Mouse (Mus musculus) MEL-GATA-1-ER (cell line): ENCODE data around the gene Carmil2.

Experiments
- DNase-seq: peaks from one replicate; pipeline ENCODE4 v3.0.0-alpha.2; 2012; ENCODE audit warnings: low read depth; ENCODE audit errors: extremely low read depth

The Carmil2 gene

GRCm38 (mm10) chr8:105695080-105695780 lies 9.2 kb downstream of the Carmil2 start:
- DNase-seq = no peak

DNA sequence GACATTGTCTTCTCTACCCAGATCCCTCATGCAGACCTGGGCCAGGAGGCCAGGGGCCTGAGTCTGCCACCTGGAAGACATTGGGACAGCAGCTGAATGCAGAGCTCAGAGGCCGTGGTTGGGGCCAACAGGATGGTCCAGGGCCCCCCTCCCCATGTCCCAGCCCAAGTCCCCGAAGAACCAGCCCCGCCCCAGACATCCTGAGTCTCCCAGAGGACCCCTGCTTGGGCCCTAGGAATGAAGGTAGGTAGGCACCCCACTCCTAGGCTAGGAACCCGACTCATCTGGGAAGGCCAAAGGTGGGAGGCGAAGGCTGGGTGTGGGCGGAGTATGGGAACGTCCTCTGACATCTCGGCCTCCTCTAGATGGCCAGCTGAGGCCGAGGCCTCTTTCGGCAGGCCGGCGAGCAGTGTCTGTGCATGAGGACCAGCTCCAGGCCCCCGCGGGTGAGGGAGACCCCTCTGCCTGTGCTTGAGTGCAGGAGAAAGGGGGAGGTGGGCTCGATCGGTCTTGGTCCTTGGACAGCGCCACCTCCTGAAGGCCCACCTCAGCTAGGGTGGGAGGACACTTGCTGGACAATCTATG lies 11.2 kb downstream of the Carmil2 start:
- DNase-seq = no peak

DNA sequence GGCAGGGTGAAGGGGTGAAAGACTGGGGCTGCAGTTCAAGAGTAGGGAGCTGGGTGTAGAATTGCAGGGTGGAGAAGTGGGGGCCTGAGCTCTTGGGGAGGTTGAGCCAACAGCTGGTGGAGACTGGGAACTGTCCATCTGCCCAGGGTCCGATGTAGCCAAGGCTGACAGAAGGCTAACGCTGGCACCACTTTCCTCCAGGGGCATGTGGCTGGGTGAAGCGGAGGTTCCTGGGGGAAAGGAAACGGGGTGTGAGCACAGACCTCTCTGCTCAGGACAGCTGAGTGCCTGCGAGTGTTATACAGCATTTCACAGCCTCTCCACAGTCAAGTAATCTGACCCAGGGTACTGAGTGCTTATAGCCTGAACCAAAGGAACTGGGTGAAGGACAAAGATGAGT lies 12.7 kb downstream of the Carmil2 start:
- DNase-seq = no peak

DNA sequence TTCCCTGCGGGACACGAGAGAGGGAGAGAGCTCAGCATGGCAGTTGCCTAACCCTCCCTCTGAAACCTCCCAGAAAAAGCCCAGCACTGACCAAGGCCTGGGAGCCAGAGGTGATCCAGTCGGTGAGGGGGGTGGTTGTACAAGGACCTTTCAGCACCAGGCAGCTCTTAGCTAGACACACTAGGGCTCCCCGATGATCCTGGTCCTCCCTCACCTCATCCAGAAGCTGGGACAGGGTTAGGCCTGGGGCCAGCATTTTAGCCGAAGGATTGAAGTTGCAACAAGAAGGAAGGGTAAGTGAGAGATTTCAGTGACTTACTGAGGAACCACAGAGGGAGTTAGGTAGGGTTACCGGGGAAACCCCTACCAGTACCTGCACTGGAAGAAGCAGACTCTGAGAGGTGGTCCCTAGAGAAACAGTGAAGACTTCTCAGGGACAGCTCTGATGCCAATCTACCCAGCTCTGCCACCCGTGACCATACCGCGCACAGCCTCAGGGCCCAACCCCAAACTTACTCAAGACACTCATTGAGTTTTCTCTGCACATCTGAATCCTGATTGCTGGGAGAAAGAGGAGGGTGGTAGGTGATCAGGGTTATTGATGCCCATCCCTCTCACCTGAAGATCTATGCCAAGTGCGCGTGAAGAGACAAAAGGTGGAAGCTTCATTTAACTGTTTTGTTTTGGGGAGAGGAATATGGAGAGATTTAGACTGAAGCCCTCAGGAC lies 13.6 kb downstream of the Carmil2 start:
- DNase-seq = no peak

GRCm38 (mm10) chr8:105700566-105700965 lies 14.5 kb downstream of the Carmil2 start:
- peak; percentile 54 for DNase-seq

DNA sequence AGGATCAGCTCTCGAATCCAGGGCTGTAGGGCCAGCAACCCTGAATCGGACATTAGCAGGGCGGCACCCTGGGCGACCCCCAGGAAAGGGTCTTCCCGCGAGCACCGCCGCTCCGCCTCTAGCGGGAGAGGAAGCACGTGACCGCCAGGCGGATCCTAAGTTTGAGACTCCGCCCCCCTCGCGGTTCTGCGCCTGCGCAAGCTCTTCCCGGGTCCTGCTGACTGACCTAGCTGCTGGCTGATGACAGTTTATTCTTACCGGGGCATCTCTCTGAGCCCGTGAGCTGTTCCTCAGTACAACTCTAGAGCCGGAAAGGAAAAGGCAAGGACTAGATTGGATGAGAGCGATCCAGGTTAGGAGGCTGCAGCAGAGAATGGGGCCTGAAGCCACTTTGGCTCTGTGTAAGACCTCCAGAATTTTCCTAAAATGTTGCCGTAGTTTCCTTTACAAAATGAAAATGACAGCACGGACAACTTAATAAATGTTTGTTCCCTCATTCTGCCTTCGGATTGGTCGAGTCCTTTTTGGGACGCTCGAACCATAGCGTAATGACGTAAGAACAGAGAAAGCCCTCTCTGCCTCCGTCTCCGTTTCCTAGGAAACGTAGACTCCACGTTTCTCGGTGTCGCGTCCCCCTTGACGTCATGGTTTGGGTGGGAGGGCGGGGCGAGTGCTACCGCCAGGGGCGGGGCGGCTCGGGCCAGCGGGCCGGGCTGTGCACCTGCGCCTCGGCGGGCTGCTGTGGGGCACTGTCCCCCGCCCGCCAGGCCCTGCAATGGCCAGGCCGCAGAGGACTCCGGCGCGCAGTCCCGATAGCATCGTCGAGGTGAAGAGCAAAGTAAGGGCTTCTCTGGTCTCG lies 15.1 kb downstream of the Carmil2 start, which contains the start of the genes Acd and Pard6a:
Gene Acd (minus strand): TSS at position 137 of the 859 bp plus-strand sequence.
Gene Pard6a (plus strand): TSS at position 183 of the 859 bp plus-strand sequence.
- DNase-seq = peak; percentile 80

- DNase-seq = no peak
Observed at GRCm38 (mm10) chr8:105702001-105702401, 15.9 kb downstream of the Carmil2 start.

DNA sequence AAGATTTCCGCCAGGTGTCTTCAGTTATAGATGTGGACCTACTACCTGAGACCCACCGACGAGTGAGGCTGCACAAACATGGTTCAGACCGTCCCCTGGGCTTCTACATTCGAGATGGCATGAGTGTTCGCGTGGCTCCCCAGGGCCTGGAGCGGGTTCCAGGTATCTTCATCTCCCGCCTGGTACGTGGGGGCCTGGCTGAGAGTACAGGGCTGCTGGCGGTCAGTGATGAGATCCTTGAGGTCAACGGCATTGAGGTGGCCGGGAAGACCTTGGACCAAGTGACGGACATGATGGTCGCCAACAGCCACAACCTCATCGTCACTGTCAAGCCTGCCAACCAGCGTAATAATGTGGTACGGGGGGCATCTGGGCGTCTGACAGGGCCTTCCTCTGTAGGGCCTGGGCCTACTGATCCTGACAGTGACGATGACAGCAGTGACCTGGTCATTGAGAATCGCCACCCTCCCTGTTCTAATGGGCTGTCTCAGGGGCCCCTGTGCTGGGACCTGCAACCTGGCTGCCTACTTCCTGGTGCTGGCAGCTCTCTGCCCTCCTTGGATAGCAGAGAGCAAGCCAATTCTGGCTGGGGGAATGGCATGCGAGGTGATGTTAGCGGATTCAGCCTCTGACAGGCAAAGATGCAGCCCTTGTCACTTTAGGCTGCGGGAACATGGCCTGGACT lies 16.8 kb downstream of the Carmil2 start:
- DNase-seq = no peak

- no peak for DNase-seq
Observed at GRCm38 (mm10) chr8:105704146-105704812, 18.2 kb downstream of the Carmil2 start.

GRCm38 (mm10) chr8:105704955-105705354 lies 18.9 kb downstream of the Carmil2 start:
- DNase-seq = no peak

DNA sequence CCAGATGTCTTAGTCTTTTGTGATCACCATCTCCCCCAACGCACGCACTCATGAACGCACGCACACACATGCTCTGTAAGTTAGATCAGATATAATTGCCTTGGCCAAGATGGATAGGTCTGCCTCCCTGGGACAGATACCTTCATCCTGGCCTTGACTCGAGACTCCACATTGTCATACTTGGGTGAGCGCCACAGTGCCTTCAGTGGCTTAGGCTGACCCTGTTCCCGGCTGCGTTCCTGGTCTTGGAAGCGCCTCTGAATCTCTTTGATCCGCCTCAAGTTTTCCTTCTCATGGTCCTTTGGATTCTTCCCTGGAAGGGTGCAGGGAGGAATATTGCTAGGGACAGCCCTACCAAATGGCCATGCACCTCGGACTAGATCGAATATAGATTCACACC lies 20.4 kb downstream of the Carmil2 start:
- no peak for DNase-seq

GRCm38 (mm10) chr8:105707498-105708403 lies 21.7 kb downstream of the Carmil2 start, which contains the start of the genes 4933405L10Rik and Enkd1:
4933405L10Rik (plus strand) TSS chr8:105707655.
Enkd1 (minus strand) TSS chr8:105708210.
- peak; percentile 90 for DNase-seq

- no peak for DNase-seq
Observed at GRCm38 (mm10) chr8:105708675-105709074, 22.6 kb downstream of the Carmil2 start.

- DNase-seq = no peak
Observed at GRCm38 (mm10) chr8:105709317-105709716, 23.2 kb downstream of the Carmil2 start.

DNA sequence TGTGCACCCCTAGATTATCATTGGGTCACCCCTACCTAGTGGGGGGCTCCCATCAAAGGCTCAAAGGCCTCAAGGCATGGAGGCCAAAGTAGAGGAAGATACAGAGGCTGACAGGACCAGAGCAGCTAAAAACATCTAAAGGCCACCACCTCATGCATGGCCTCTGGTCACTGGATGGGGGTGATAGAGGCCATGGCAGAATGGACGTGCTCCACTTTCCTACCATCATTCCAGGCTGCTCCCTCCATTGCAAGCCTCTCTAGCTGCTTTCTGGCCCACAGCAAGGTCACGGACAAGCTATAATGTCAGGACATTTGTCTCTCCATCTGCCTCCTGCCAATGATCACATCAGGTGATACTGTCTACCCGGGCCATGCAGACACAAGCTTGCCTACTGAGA lies 26.2 kb downstream of the Carmil2 start:
- no peak for DNase-seq

- DNase-seq = peak; percentile 74
Observed at GRCm38 (mm10) chr8:105714139-105714538, 28.1 kb downstream of the Carmil2 start.

DNA sequence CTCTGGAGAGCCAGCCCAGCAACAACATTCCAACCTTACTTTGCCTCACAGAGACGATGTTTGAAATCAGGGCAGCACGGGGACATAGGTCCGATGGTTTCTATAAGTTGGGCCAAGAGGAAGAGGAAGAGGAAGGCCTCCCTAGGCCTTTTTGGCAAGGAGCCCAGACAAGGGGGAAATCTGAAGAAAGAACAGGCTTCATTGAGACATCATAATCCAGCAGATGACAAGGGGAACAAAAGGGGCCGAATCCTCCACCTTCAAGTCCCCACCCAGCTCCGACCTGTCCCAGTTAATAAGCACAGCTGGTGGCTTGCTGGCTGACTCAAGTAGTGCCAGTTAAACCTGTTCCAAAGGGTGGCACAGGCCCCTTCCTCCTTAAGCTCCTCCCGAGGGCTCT lies 29.0 kb downstream of the Carmil2 start:
- DNase-seq = peak; percentile 51

- DNase-seq = no peak
Observed at GRCm38 (mm10) chr8:105716302-105716945, 30.4 kb downstream of the Carmil2 start.

GRCm38 (mm10) chr8:105719637-105720036 lies 33.6 kb downstream of the Carmil2 start:
- no peak for DNase-seq
